Mouse (Mus musculus): ENCODE results near the gene Acvrl1.

Acvrl1 gene

GRCm38 (mm10) chr15:101167553-101167952 is 39.2 kb downstream of the Acvrl1 start:
- in situ Hi-C loops (cut with MseI, MboI), result no loop called here

- in situ Hi-C loops (cut with MseI, MboI), result no loop called here
These were observed 41.6 kb downstream of the Acvrl1 start for GRCm38 (mm10) chr15:101169910-101170309.

- in situ Hi-C loops (cut with MseI, MboI), result no loop called here
These were observed 42.2 kb downstream of the Acvrl1 start for GRCm38 (mm10) chr15:101170413-101170980.

- in situ Hi-C loops (cut with MseI, MboI), result no loop called here
These were observed 43.0 kb downstream of the Acvrl1 start for GRCm38 (mm10) chr15:101171272-101171671.

GRCm38 (mm10) chr15:101172016-101172415 is 43.7 kb downstream of the Acvrl1 start:
- in situ Hi-C loops (cut with MseI, MboI), result no loop called here

- in situ Hi-C loops (cut with MseI, MboI), result no loop called here
These were observed 45.3 kb downstream of the Acvrl1 start, which contains the start of gene Acvr1b for GRCm38 (mm10) chr15:101173421-101174211. TSS of gene Acvr1b (plus strand) at chr15:101174067.

GRCm38 (mm10) chr15:101174294-101175130 is 46.2 kb downstream of the Acvrl1 start:
- in situ Hi-C loops (cut with MseI, MboI), result no loop called here

- in situ Hi-C loops (cut with MseI, MboI), result no loop called here
These were observed 46.8 kb downstream of the Acvrl1 start for GRCm38 (mm10) chr15:101175131-101175460.

- in situ Hi-C loops (cut with MseI, MboI), result no loop called here
These were observed 47.4 kb downstream of the Acvrl1 start for GRCm38 (mm10) chr15:101175613-101176283.

GRCm38 (mm10) chr15:101176284-101176680 is 48.0 kb downstream of the Acvrl1 start:
- in situ Hi-C loops (cut with MseI, MboI), result no loop called here

GRCm38 (mm10) chr15:101176795-101177691 is 48.7 kb downstream of the Acvrl1 start:
- in situ Hi-C loops (cut with MseI, MboI), result no loop called here

GRCm38 (mm10) chr15:101180363-101181105 is 52.2 kb downstream of the Acvrl1 start:
- in situ Hi-C loops (cut with MseI, MboI), result no loop called here

GRCm38 (mm10) chr15:101181106-101181466 is 52.8 kb downstream of the Acvrl1 start:
- in situ Hi-C loops (cut with MseI, MboI), result no loop called here

GRCm38 (mm10) chr15:101181500-101181899 is 53.2 kb downstream of the Acvrl1 start:
- in situ Hi-C loops (cut with MseI, MboI), result no loop called here

- in situ Hi-C loops (cut with MseI, MboI), result no loop called here
These were observed 54.4 kb downstream of the Acvrl1 start for GRCm38 (mm10) chr15:101182676-101183075.

GRCm38 (mm10) chr15:101184300-101184699 is 56.0 kb downstream of the Acvrl1 start:
- in situ Hi-C loops (cut with MseI, MboI), result no loop called here

- in situ Hi-C loops (cut with MseI, MboI), result no loop called here
These were observed 57.2 kb downstream of the Acvrl1 start for GRCm38 (mm10) chr15:101185549-101185948.

GRCm38 (mm10) chr15:101187907-101188306 is 59.6 kb downstream of the Acvrl1 start:
- in situ Hi-C loops (cut with MseI, MboI), result no loop called here

GRCm38 (mm10) chr15:101189981-101190761 is 61.8 kb downstream of the Acvrl1 start:
- in situ Hi-C loops (cut with MseI, MboI), result no loop called here
